Mouse (Mus musculus) stomach, postnatal 0 days (tissue): ENCODE data around the gene Iqcf5.

Experiments
- CTCF ChIP-seq: IDR thresholded peaks from 2 replicates; pipeline ENCODE4 v1.5.1; 2016; ENCODE audit warnings: antibody characterized with exemption, low read depth, mild to moderate bottlenecking, moderate library complexity
- EP300 ChIP-seq: optimal IDR thresholded peaks from 2 replicates; pipeline ENCODE3; 2016; ENCODE audit warnings: antibody characterized with exemption

- TF ChIP-seq CTCF (no peak), EP300 (no peak)
Measured at GRCm38 (mm10) chr9:106475046-106475445, 39.3 kb upstream of the Iqcf5 start.
